Mouse (Mus musculus): ENCODE results near the gene Tnks1bp1. TPM values are rescaled to one million over a fixed set of nuclear protein-coding genes. Genes with fewer than 3 reads are reported as not detected.

Gene Tnks1bp1
- total RNA-seq, 2 experiments from 2014 or later, result 109 to 131 TPM

- intact Hi-C loops (cut with DNase I), result no loop called here
- DNase-seq (ENCODE audit: low spot score in 2 of 2), result no peak
Observed at GRCm38 (mm10) chr2:85034169-85034568, 13.7 kb upstream of the Tnks1bp1 start.

- DNase-seq (ENCODE audit: low spot score in 2 of 2), result no peak
Observed at GRCm38 (mm10) chr2:85036507-85037046, 11.2 kb upstream of the Tnks1bp1 start.

GRCm38 (mm10) chr2:85037047-85038026, 10.5 kb upstream of the Tnks1bp1 start, which contains the start of the genes Ssrp1 and P2rx3:
Gene Ssrp1, plus strand, starts transcription at chr2:85037234.
Gene P2rx3, minus strand, starts transcription at chr2:85037462.
- intact Hi-C loops (cut with DNase I), result no loop called here
- DNase-seq (ENCODE audit: low spot score in 2 of 2), result peak; percentile 91 to 92

More at GRCm38 (mm10) chr2:85036507-85037046, 11.2 kb upstream of the Tnks1bp1 start:
- intact Hi-C loops (cut with DNase I), result no loop called here

- intact Hi-C loops (cut with DNase I), result no loop called here
- no peak for DNase-seq (ENCODE audit: low spot score in 2 of 2)
Observed at GRCm38 (mm10) chr2:85038336-85038735, 9.5 kb upstream of the Tnks1bp1 start.

GRCm38 (mm10) chr2:85043623-85044022, 4.2 kb upstream of the Tnks1bp1 start:
- intact Hi-C loops (cut with DNase I), result loop anchor here (10.0 kb wide), 1 partner anchor 309 kb away; the partner anchor contains the start of gene Ypel4
- DNase-seq (ENCODE audit: low spot score in 2 of 2), result no peak

GRCm38 (mm10) chr2:85046222-85046621, 1.6 kb upstream of the Tnks1bp1 start:
- DNase-seq (ENCODE audit: low spot score in 2 of 2), result no peak
- intact Hi-C loops (cut with DNase I), result loop anchor here (5.0 to 10.0 kb wide), 3 partner anchors 159 to 311 kb away; partner anchors contain the start of genes Rtn4rl2, Timm10 and Ypel4

GRCm38 (mm10) chr2:85047081-85047480, 741 bp upstream of the Tnks1bp1 start:
- DNase-seq (ENCODE audit: low spot score in 2 of 2), result no peak
- intact Hi-C loops (cut with DNase I), result loop anchor here (5.0 to 10.0 kb wide), 3 partner anchors 160 to 312 kb away; partner anchors contain the start of genes Rtn4rl2, Timm10 and Ypel4

GRCm38 (mm10) chr2:85048168-85048751, 438 bp downstream of the Tnks1bp1 start:
- peak; percentile 73 to 83 for DNase-seq (ENCODE audit: low spot score in 2 of 2)
- intact Hi-C loops (cut with DNase I), result loop anchor here (5.0 to 10.0 kb wide), 3 partner anchors 161 to 313 kb away; partner anchors contain the start of genes Rtn4rl2, Timm10 and Ypel4

DNA sequence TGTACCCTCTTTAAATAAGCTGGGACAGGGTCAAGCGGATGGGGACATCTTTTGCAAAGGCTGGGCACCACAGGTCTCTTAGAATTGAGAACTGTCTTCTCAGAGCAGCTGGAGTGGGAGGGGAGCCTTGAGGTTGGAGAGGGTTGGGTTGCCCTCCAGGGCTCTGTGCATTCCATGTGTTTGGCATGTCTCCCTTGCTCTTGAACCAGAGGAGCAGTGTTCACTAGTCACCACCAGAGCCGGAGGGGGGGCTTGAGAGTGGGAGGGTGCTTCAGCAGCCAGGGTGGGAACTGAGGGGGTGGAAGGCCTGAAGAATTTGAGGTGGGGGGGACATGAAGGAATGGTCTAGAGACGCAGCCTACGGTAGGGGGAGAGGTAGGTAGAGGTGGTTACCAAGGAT, 1.5 kb downstream of the Tnks1bp1 start:
- no peak for DNase-seq (ENCODE audit: low spot score in 2 of 2)
- intact Hi-C loops (cut with DNase I), result loop anchor here (5.0 to 10.0 kb wide), 3 partner anchors 162 to 314 kb away; partner anchors contain the start of genes Rtn4rl2, Timm10 and Ypel4

- DNase-seq (ENCODE audit: low spot score in 2 of 2), result peak; percentile 63 to 68
- intact Hi-C loops (cut with DNase I), result no loop called here
Observed at GRCm38 (mm10) chr2:85050001-85050634, 2.3 kb downstream of the Tnks1bp1 start.

GRCm38 (mm10) chr2:85050746-85051145, 2.9 kb downstream of the Tnks1bp1 start:
- DNase-seq (ENCODE audit: low spot score in 2 of 2), result peak in 1 of 2 experiments; percentile 45
- intact Hi-C loops (cut with DNase I), result no loop called here

DNA sequence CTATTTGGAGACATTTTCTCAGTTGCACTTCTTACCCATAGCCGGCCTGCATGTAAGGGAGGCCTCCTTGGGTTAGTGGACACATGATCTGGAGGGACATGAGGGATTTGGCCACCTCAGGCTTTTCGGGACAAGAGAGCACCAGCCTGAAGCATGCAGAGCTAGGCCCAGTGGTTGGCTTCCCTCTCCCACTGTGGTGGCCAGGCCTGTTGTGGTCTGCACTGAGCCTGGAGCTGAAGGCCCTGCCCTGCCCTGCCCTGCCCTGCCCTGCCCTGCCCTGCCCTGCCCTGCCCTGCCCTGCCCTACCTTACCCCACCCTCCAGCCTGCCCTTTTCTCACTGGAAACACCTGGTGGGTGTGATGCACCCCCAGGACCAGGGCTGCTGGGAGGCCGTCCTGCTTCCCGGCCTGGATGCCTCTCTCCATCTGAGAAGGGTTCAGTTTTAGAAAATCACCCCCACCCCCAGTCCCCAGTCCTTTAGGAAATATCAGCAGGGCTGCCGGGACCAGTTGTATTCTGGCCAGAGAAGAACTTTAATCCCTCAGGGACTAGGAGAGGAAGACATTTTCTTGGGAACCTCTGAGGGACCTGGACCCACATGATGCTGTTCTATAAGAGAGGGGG, 5.5 kb downstream of the Tnks1bp1 start:
- no peak for DNase-seq (ENCODE audit: low spot score in 2 of 2)
- intact Hi-C loops (cut with DNase I), result no loop called here

DNA sequence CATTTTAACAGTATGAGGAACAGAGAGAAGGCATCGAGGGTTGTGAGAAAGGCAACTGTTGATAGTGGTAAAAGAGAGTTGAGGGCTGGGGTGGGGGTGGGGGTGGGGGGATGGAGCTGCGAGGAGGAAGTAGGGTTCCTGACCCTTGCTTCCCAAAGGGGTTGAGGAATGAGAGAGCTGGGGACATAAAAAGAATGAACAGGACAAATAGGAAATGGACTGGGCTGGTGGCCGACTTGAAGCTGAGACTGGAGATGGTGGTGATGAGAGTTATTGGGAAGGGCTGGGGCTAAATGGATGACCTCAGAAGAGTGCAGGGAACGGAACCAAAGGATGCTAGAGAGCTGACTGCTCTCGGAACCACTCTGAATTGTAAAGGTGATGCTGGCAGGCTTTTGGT, 8.9 kb downstream of the Tnks1bp1 start:
- no peak for DNase-seq (ENCODE audit: low spot score in 2 of 2)

DNA sequence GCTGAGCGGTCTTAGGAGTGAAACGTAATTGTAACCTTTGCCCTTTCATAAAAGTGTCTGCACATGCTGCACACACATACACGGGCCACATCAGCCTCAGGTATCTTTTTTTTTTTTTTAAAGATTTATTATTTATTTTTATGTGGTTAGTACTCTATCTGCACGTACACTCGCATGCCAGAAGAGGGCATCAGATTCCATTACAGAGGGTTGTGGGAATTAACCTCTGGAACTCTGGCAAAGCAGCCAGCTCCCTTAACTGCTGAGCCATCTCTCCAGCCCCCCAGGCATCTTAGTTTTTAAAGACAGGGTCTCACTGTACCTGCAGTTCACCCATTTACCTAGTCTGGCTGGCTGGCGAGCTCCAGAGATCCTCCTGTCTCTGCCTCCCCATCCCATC, 11.9 kb downstream of the Tnks1bp1 start:
- intact Hi-C loops (cut with DNase I), result no loop called here

More for the DNA sequence above, 8.9 kb downstream of the Tnks1bp1 start:
- intact Hi-C loops (cut with DNase I), result no loop called here

DNA sequence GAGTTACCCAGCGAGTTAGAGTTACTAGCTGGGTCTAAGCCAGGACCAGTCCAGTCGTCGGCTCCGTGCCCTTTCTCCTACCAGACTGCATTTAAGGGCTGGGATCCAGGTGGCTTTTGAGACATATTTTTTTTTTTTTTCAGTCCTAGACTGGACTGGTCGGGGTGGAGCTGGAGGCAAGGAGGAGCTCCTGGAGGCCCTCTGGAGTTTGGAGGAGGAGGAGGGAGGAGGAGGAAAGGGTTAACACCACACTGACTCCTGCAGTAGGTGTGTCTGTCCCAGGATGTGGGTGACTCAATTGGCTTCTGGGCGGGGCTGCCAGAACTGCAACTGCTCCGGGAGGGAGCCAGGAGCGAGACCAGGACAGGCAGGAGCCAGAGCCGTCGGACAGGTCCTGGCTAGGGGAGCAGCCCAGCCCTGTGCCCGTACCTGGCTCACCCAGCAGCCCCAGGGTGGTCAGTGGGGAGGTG, 12.8 kb downstream of the Tnks1bp1 start:
- intact Hi-C loops (cut with DNase I), result no loop called here
- no peak for DNase-seq (ENCODE audit: low spot score in 2 of 2)

More for the DNA sequence above, 11.9 kb downstream of the Tnks1bp1 start:
- DNase-seq (ENCODE audit: low spot score in 2 of 2), result no peak

GRCm38 (mm10) chr2:85061107-85061541, 13.3 kb downstream of the Tnks1bp1 start:
- intact Hi-C loops (cut with DNase I), result no loop called here
- DNase-seq (ENCODE audit: low spot score in 2 of 2), result no peak

DNA sequence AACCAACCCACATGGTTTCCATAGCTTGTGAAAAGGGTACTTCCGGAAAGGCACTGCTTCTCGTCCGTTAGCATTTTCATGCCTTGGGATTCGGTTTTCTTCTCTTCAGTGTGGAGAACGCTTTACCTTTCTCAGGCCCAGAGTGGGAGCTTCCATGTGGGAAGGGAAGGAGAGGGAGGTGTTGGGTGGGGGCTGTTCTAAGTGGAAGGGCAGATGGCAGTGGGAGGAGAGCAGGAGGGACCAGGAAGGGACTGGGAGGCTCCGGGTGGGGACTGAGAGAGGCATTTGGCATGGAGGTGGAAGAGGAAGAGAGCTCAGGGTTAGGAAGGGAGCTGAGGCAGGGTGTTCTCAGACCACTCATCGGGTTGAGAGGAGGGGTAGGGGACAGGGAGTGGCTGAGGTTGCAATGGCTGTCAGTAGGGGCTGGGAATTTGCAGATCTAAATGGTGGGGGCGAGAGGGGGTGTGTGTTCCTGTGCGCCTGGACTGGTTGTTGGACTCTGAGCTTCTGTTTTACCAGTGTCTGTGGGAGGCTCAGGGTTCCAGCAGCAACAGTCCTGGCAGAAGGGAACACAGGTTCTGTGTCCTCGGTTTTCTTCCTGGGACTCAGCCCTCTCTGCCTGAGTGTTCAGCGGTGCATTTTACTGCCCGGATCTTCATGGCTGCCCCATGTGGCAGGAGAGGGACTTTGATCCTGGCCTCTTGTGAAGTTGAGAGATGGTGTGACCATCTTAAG, 17.5 kb downstream of the Tnks1bp1 start:
- intact Hi-C loops (cut with DNase I), result no loop called here
- DNase-seq (ENCODE audit: low spot score in 2 of 2), result peak; percentile 63 to 66

GRCm38 (mm10) chr2:85066937-85067336, 19.1 kb downstream of the Tnks1bp1 start:
- DNase-seq (ENCODE audit: low spot score in 2 of 2), result no peak
- intact Hi-C loops (cut with DNase I), result no loop called here

All from left cerebral cortex, postnatal 36 days (tissue).